Mouse (Mus musculus) small intestine, adult 2 months (tissue): ENCODE results near the gene Gng7. TPM values are rescaled to one million over a fixed set of nuclear protein-coding genes. Genes with fewer than 3 reads are reported as not detected.
"Not testable (repeated sequence)": the region's sequence is repeated elsewhere in the genome, so short reads cannot be mapped to it uniquely, and the experiment has no call there.

ENCODE experiments used
- H3K27ac ChIP-seq: fragments of 200-500 bp; 2 replicates; pipeline ENCODE4 v1.5.1; 2012; ENCODE audit warnings: low read depth, low read length, control low read depth, inconsistent platforms; ENCODE audit not compliant: insufficient read depth
- H3K27me3 ChIP-seq: fragments of 200-500 bp; 2 replicates; pipeline ENCODE4 v1.6.1; 2012; ENCODE audit warnings: mild to moderate bottlenecking, moderate library complexity, low read length, inconsistent platforms; ENCODE audit not compliant: control insufficient read depth, insufficient read depth
- H3K36me3 ChIP-seq: fragments of 200-500 bp; 2 replicates; pipeline ENCODE4 v1.6.1; 2012; ENCODE audit warnings: mild to moderate bottlenecking, low read length, control low read depth, inconsistent platforms; ENCODE audit not compliant: control insufficient read depth, insufficient read depth
- H3K4me1 ChIP-seq: fragments of 200-500 bp; 2 replicates; pipeline ENCODE4 v1.6.1; 2012; ENCODE audit warnings: low read length, inconsistent platforms, mixed read lengths; ENCODE audit not compliant: control insufficient read depth, insufficient read depth, insufficient read length
- H3K4me3 ChIP-seq: fragments of 200-500 bp; 2 replicates; pipeline ENCODE4 v1.5.1; 2012; ENCODE audit warnings: low read depth, mild to moderate bottlenecking, control low read depth, inconsistent platforms, low read length, moderate library complexity
- CTCF ChIP-seq: fragments of 200-500 bp; IDR thresholded peaks from 2 replicates; pipeline ENCODE4 v1.5.1; 2012; ENCODE audit warnings: low read depth, mild to moderate bottlenecking, control low read depth, inconsistent platforms, low read length, moderate library complexity, mixed read lengths; ENCODE audit not compliant: insufficient replicate concordance, insufficient read length; ENCODE audit errors: extremely low read depth
- POLR2A ChIP-seq: fragments of 200-500 bp; IDR thresholded peaks from 2 replicates; pipeline ENCODE4 v1.6.1; 2012; ENCODE audit warnings: low read depth, mild to moderate bottlenecking, control low read depth, inconsistent platforms, low read length, moderate library complexity
- WGBS: fragments of 180-500 bp; shearing (Covaris S2); methylation state at CpG from one replicate; pipeline ENCODE4 v1.1.7; 2018; 5-methylcytosine and 5-hydroxymethylcytosine counted together
- polyA plus RNA-seq: library from polyadenylated mRNA; depleted of rRNA; stranded (reverse); fragments of >200 nt; gene quantifications from 2 replicates; pipeline ENCODE4 v1.2.3, GENCODE M21; 2012; rRNA removed

Gng7 gene
- polyA plus RNA-seq, result 0.44 and 0.74 TPM in 2 replicates

- no peaks in the 10 kb centered on the region for H3K36me3 ChIP-seq
- peak within 1 kb of the TSS; percentile 41 for H3K4me3 ChIP-seq
- H3K27me3 ChIP-seq, result no peaks in the 10 kb centered on the region
- WGBS, result 9% methylated on average over 31 of the region's 31 CpGs
- H3K27ac ChIP-seq, result no peak within 1 kb of the TSS
- TF ChIP-seq POLR2A, result peak; percentile 25; the same call in 1 of the 2 replicates
- no peak for TF ChIP-seq CTCF
- H3K4me1 ChIP-seq, result peaks cover 2% of the 10 kb centered on the region; the same call in 1 of the 2 replicates
These were observed at the start of gene Gng7 for GRCm38 (mm10) chr10:81014393-81015384. Gng7 (minus strand) TSS chr10:81014945.

- 86% methylated on average over 8 of the region's 8 CpGs for WGBS
- not testable (repeated sequence) for H3K27me3 ChIP-seq, H3K4me3 ChIP-seq, H3K27ac ChIP-seq, H3K36me3 ChIP-seq
- H3K4me1 ChIP-seq, result peaks cover 16% of the 10 kb centered on the region
These were observed 49.8 kb upstream of the Gng7 start for GRCm38 (mm10) chr10:81064519-81064918.

GRCm38 (mm10) chr10:81062710-81063109, 48.0 kb upstream of the Gng7 start:
- peaks cover 10% of the 10 kb centered on the region for H3K4me1 ChIP-seq
- no peak for TF ChIP-seq CTCF
- no peak for TF ChIP-seq POLR2A
- H3K27ac ChIP-seq, result no peak overlapping the region
- no peak overlapping the region for H3K4me3 ChIP-seq
- H3K27me3 ChIP-seq, result no peaks in the 10 kb centered on the region
- no peaks in the 10 kb centered on the region for H3K36me3 ChIP-seq
- WGBS, result 53% methylated on average over 4 of the region's 4 CpGs

- H3K4me1 ChIP-seq, result peaks cover 6% of the 10 kb centered on the region
- peak within 1 kb of the TSS; percentile 79 for H3K4me3 ChIP-seq
- no peaks in the 10 kb centered on the region for H3K27me3 ChIP-seq
- TF ChIP-seq POLR2A (peak; percentile 74), CTCF (no peak)
- under 1% methylated on average over 48 of the region's 48 CpGs for WGBS
- H3K27ac ChIP-seq, result peak within 1 kb of the TSS; percentile 40
- H3K36me3 ChIP-seq, result no peaks in the 10 kb centered on the region
These were observed 45.1 kb upstream of the Gng7 start, which contains the start of gene Sgta for GRCm38 (mm10) chr10:81059603-81060543. Sgta (minus strand) TSS chr10:81060181.

- WGBS, result 48% methylated on average over 6 of the region's 6 CpGs
- no peaks in the 10 kb centered on the region for H3K27me3 ChIP-seq
- H3K4me1 ChIP-seq, result peaks cover 6% of the 10 kb centered on the region
- no peaks in the 10 kb centered on the region for H3K36me3 ChIP-seq
- TF ChIP-seq CTCF, result no peak
- TF ChIP-seq POLR2A, result no peak
- H3K4me3 ChIP-seq, result peak overlapping the region; percentile 79
- H3K27ac ChIP-seq, result no peak overlapping the region
These were observed 44.2 kb upstream of the Gng7 start for GRCm38 (mm10) chr10:81058896-81059295.

GRCm38 (mm10) chr10:81057406-81058130, 42.8 kb upstream of the Gng7 start:
- 83% methylated on average over 23 of the region's 23 CpGs for WGBS
- H3K4me3 ChIP-seq, result no peak overlapping the region
- peaks cover under 1% of the 10 kb centered on the region; the same call in 1 of the 2 replicates for H3K36me3 ChIP-seq
- H3K27me3 ChIP-seq, result no peaks in the 10 kb centered on the region
- peaks cover 6% of the 10 kb centered on the region for H3K4me1 ChIP-seq
- no peak overlapping the region for H3K27ac ChIP-seq
- TF ChIP-seq POLR2A (no peak), CTCF (no peak)

GRCm38 (mm10) chr10:81055802-81056340, 41.1 kb upstream of the Gng7 start:
- peaks cover 14% of the 10 kb centered on the region for H3K36me3 ChIP-seq
- not testable (repeated sequence) for H3K27me3 ChIP-seq, H3K27ac ChIP-seq, H3K4me3 ChIP-seq, H3K4me1 ChIP-seq
- WGBS, result 86% methylated on average over 11 of the region's 11 CpGs
